Mouse (Mus musculus) kidney, adult 8-10 months (tissue): ENCODE measurements at regions not wholly inside any gene's neighbourhood (a gene's known extent, or its start where the extent isn't known, plus 50 kb on each side); places are given as distances from the start of the nearest gene placed in this dataset.
A peak's percentile ranks its signal among the peaks of the same experiment; 100 is the strongest.

Experiments used
- DNase-seq, 2 experiments: peaks; one replicate each; pipeline ENCODE4 v3.0.0; 2022

GRCm38 (mm10) chr1:72963449-72963848 lies 52.3 kb downstream of the Tnp1 start:
- no peak for DNase-seq

GRCm38 (mm10) chr1:72960241-72960653 lies 55.5 kb downstream of the Tnp1 start:
- DNase-seq: no peak

- DNase-seq: no peak
Observed at GRCm38 (mm10) chr1:72955387-72955786, 60.3 kb downstream of the Tnp1 start.

GRCm38 (mm10) chr1:72952896-72953295 lies 62.8 kb downstream of the Tnp1 start:
- no peak for DNase-seq

- no peak for DNase-seq
Observed at GRCm38 (mm10) chr1:72951802-72952201, 63.9 kb downstream of the Tnp1 start.

GRCm38 (mm10) chr1:72951365-72951764 lies 64.3 kb downstream of the Tnp1 start:
- DNase-seq: no peak

- DNase-seq: no peak
Observed at GRCm38 (mm10) chr1:72946235-72946634, 69.5 kb downstream of the Tnp1 start.

GRCm38 (mm10) chr1:72945750-72946102 lies 70.0 kb downstream of the Tnp1 start:
- no peak for DNase-seq

GRCm38 (mm10) chr1:72944805-72945749 lies 70.4 kb upstream of the Igfbp5 start:
- DNase-seq: no peak

- DNase-seq: no peak
Observed at GRCm38 (mm10) chr1:72944221-72944620, 69.5 kb upstream of the Igfbp5 start.

GRCm38 (mm10) chr1:72943082-72943481 lies 68.4 kb upstream of the Igfbp5 start:
- no peak for DNase-seq

- no peak for DNase-seq
Observed at GRCm38 (mm10) chr1:72942351-72942750, 67.7 kb upstream of the Igfbp5 start.

GRCm38 (mm10) chr1:72939948-72940347 lies 65.3 kb upstream of the Igfbp5 start:
- peak; percentile 15 to 36 for DNase-seq

- peak; percentile 28 to 57 for DNase-seq
Observed at GRCm38 (mm10) chr1:72936681-72937465, 62.2 kb upstream of the Igfbp5 start.

- DNase-seq: no peak
Observed at GRCm38 (mm10) chr1:72936231-72936630, 61.5 kb upstream of the Igfbp5 start.

- no peak for DNase-seq
Observed at GRCm38 (mm10) chr1:72935084-72935483, 60.4 kb upstream of the Igfbp5 start.

GRCm38 (mm10) chr1:72929774-72930173 lies 55.1 kb upstream of the Igfbp5 start:
- DNase-seq: peak; percentile 68 to 77
